Mouse (Mus musculus): ENCODE results near the gene Meiob.

DNA sequence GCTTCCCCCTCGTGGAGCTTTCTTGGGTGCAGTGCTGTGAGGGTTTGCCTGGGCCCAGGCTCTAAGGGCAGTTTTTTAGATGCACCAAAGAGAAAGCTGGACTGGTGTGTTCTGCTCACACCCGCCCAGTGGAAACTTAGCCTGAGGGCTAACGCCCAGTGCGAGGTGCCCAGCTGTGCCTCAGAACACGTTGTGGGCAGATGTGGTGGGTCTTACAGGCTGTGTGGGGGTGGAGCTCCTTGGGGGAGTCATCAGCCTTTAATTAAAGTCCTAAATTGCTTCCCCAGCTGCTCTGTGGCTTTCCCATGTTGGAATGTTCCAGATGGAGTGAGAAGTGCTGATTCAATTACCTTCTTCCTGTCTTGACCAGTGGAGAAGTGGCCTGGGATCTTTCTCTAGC lies 43.0 kb upstream of the Meiob start:
- TF ChIP-seq CTCF (IDR thresholded peaks at IDR 0.05; ENCODE audit: borderline replicate concordance, control insufficient read depth, extremely low read depth, insufficient read depth, low read length, poor library complexity) (no peak), POLR2A (IDR thresholded peaks at IDR 0.05; ENCODE audit: control insufficient read depth, extremely low read depth, insufficient read depth, low read length, poor library complexity) (no peak)

All from thymus, adult 2 months (tissue).